Mouse (Mus musculus) B cell, adult 2 months (primary cell): Measurements from ENCODE around the gene Cox6b1.

ENCODE experiments used
- DNase-seq, 2 experiments: peaks; one replicate each; pipeline ENCODE4 v3.0.0; 2022

Gene Cox6b1

GRCm38 (mm10) chr7:30584339-30584738 is 41.6 kb downstream of the Cox6b1 start:
- no peak for DNase-seq

GRCm38 (mm10) chr7:30581547-30581946 is 44.4 kb downstream of the Cox6b1 start:
- no peak for DNase-seq

- no peak for DNase-seq
These were observed 46.0 kb downstream of the Cox6b1 start for GRCm38 (mm10) chr7:30579950-30580349.

- DNase-seq = no peak
These were observed 53.0 kb downstream of the Cox6b1 start for GRCm38 (mm10) chr7:30572969-30573368.

- DNase-seq = no peak
These were observed 53.6 kb downstream of the Cox6b1 start for GRCm38 (mm10) chr7:30572389-30572788.

GRCm38 (mm10) chr7:30567555-30567954 is 58.4 kb downstream of the Cox6b1 start:
- no peak for DNase-seq
